Mouse (Mus musculus) monocyte, adult 59 days (primary cell): Measurements from ENCODE around the gene Syt5. TPM values are rescaled to one million over a fixed set of nuclear protein-coding genes. Genes with fewer than 3 reads are reported as not detected.

Source experiments
- total RNA-seq, 2 experiments: library from RNA; stranded (reverse); gene quantifications; one replicate each; pipeline ENCODE4 v1.2.4; 2023

Syt5 gene
- total RNA-seq, result 1 to 10 TPM in 1 of 2 experiments, not detected in 1; 1.2 TPM

DNA sequence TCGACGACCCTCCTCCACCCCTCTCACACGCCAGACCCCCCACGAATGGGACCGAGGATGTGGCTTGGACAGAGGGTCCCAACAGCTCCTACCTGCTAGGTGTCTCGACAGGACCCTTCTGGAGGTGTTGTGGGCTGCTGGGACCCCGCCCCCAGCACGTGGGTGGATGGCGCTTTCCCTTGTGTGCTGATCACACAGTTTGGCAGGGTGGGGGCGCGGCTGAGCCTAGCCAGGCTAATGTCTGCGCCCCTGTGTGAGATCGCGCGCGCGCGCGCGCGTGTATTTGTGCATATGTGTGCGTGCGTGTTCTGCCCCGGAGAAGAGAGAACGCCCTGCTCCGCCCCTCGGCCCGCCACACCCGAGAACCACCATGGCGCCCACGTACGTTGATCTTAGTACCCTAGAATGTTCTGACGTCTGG is at the start of gene Syt5:
Gene Syt5, minus strand, starts transcription at position 321 of the 421 bp plus-strand sequence.

DNA sequence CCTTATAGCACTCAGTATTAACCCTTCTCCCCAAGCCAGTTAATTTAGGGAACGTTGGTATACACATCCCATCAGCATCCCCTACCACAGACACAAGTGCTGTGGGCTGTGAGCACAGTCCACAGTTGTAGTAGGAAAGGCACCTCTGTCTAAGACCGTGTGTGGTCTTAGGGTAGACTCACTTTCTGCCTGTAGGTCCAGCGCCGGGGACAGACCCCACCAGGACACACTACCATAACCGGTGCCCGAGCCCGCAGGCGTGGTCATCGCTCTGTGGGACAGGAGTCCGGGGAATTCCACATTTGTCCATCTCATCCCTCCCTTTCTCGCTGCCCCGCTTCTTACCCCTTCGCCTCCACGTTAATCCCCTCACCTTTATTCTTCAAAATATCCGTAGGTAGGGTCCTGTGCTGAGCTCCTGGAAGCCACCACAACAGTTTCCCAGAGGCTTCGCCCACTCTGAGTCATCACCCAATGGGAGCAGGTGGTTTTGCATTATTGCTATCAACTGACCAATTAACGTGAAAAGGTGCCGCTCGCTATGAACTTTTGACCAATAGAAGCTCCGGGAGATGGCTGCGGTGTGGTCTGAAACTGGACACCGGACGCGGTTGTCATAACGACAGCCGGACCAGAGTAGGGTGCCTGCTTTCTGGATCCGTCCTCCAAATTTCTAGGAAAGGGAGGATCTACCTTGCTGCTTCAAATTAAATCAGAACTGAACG is 15.2 kb downstream of the Syt5 start, which contains the start of gene Dnaaf3:
Gene Dnaaf3, minus strand, starts transcription at position 449 of the 725 bp plus-strand sequence.

DNA sequence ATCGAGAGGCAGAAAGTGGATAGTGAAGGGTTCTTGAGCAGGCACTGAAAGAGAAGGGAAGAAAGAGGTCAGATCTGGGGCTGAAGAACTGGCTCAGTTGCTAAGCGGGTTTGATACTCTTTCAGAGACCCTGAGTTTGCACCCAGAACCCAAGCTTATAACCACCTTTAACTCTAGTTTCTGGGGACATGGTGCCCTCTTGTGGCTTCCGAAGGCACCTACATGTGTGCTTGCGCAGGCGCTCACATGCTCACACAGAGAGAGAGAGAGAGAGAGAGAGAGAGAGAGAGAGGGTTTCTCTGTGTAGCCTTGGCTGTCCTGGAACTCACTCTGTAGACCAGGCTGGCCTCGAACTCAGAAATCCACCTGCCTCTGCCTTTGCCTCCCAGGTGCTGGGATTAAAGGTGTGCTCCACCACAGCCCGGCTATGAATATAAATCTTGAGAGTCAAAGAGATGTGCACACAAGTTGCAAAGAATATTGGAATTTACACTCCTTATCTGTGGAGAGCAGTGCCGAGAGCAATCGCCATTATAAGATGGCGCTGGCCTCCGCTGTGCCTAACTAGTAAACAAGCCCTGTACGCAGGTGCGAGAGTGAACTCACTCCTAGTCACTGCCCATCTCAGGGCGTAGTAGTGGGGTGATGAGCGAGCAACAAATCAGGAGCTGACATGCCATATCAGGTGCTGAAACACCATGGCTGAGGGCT is 23.0 kb downstream of the Syt5 start, which contains the start of gene Tnni3:
Gene Tnni3, minus strand, starts transcription at position 18 of the 711 bp plus-strand sequence.

DNA sequence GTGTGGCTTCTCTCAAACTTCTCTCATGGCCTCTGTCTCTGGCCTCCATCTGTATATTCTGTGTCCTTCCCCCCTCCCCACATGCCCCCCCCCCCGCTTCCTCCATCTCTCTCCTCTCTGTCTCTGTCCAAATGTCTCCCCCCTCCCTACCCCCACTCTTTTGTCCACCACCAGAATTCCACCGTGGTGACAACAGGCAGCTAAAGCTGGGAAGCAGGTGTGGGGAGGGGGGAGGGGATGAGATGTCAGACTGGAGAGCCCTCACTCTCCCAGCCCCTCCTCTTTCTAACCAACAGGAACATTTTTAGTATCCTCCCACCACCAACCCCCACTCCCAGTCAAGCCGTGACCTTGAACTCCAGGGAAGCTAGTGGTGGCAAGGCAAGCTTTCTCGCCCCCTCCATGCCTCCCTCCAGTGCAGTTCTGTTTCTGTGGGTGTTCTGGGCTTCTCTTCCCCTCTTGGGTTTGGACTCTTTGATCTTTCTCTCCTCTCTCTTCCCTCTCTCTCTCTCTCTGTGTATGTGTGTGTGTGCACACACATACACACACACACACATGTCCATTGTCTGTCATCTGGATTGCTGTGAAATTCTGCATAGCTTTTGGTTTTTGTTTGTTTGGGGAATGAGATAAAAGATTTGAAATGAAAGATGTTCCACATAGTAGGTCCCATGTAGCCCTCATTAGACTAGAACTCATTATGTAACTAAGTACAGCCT is 30.9 kb downstream of the Syt5 start, which contains the start of gene Tnnt1:
Gene Tnnt1, minus strand, starts transcription at position 51 of the 719 bp plus-strand sequence.

DNA sequence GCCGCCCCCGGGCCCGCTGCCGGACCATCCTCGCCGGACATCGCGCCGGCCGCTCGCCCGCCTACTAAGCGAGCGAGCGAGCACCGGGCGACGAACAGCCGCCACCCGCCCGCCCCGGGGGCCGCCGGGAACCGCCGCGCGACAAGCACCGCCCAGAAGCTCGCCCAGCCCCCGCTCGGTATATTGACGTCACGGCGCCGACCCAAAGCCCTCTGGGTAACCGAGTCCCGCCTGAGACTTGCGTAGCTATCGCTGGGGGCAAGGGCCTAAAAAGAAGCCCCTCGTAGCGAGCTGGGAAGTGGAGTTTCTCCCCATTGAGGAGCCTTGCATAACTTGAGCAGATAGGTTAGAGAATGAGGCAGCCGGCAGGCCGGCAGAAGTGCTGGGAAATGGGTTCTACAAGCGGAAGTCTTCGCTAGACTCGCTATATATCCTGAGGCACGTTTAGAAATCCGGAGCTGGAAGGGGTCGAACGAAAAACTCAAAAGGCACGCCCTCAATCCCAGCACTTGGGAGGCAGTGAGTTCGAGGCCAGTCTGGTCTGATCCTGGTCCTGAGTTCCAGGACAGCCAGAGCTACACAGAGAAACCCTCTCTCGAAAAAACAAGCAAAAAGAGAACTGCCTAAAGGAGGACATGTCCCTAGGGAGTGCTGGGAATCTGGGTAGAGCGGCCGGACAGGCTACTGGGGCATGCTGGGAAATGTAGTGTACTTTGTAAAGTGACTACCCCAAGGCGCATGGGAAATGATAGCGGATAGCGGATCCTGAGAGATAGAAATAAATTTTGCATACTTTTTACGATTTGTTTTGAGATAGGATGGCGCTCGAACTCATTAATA is 45.6 kb downstream of the Syt5 start, which contains the start of gene Ppp1r12c:
Gene Ppp1r12c, minus strand, starts transcription at position 123 of the 840 bp plus-strand sequence.

Other genes starting within 250 kb of the Syt5 start
- gene Ncr1, start 209.8 kb downstream of the Syt5 start, total RNA-seq, result not detected
- under 1 TPM in 1 of 2 experiments, not detected in 1; 0.09 TPM for gene Gp6, start 149.8 kb downstream of the Syt5 start, total RNA-seq
- 1 to 10 TPM; 5.4 to 7.3 TPM for gene Rdh13, start 101.9 kb downstream of the Syt5 start, total RNA-seq
- gene Eps8l1, start 86.9 kb downstream of the Syt5 start, total RNA-seq, result 1 to 10 TPM; 7.9 to 9.9 TPM
- 100 to 1,000 TPM; 351 to 356 TPM for gene Ppp1r12c, start 45.9 kb downstream of the Syt5 start, total RNA-seq
- not detected for gene Tnnt1, start 31.2 kb downstream of the Syt5 start, total RNA-seq
- gene Tnni3, start 23.3 kb downstream of the Syt5 start, total RNA-seq, result 1 to 10 TPM; 3.3 to 4.2 TPM
- 1 to 10 TPM; 3.7 to 4.3 TPM for gene Dnaaf3, start 15.1 kb downstream of the Syt5 start, total RNA-seq
- under 1 TPM; 0.49 to 0.66 TPM for gene Ptprh, start 56.5 kb upstream of the Syt5 start, total RNA-seq
- 10 to 100 TPM; 31.8 to 32.8 TPM for gene Tmem86b, start 83.9 kb upstream of the Syt5 start, total RNA-seq
- gene Ppp6r1, start 111.5 kb upstream of the Syt5 start, total RNA-seq, result 100 to 1,000 TPM; 194 to 198 TPM
- 10 to 100 TPM; 32.1 to 35.1 TPM for gene Hspbp1, start 137.5 kb upstream of the Syt5 start, total RNA-seq
- gene Brsk1, start 143.1 kb upstream of the Syt5 start, total RNA-seq, result under 1 TPM in 1 of 2 experiments, not detected in 1; 0.79 TPM
- gene Tmem150b, start 177.7 kb upstream of the Syt5 start, total RNA-seq, result 10 to 100 TPM; 30.4 to 32.3 TPM
- 100 to 1,000 TPM; 133 to 143 TPM for gene Kmt5c, start 192.6 kb upstream of the Syt5 start, total RNA-seq
- gene Cox6b2, start 205.6 kb upstream of the Syt5 start, total RNA-seq, result 10 to 100 TPM; 14.3 to 17.8 TPM
- not detected for gene Fam71e2, start 223.8 kb upstream of the Syt5 start, total RNA-seq
- gene Il11, start 235.3 kb upstream of the Syt5 start, total RNA-seq, result not detected
- not detected for gene Tmem190, start 235.4 kb upstream of the Syt5 start, total RNA-seq
- gene Tmem238, start 242.1 kb upstream of the Syt5 start, total RNA-seq, result 1 to 10 TPM; 1.3 to 1.9 TPM
- 1,000 to 10,000 TPM; 1,418 to 1,752 TPM for gene Rpl28, start 245.3 kb upstream of the Syt5 start, total RNA-seq